In genomic region chr5:100030069-100030468, GRCm38 (mm10) we compare ENCODE assay signal across 9 mouse cellular contexts. TPM values are rescaled to one million over a fixed set of nuclear protein-coding genes. Genes with fewer than 3 reads are reported as not detected.
DNase-seq lines count a peak whose midpoint lies in the region; ATAC-seq and TF ChIP-seq lines count a peak whose summit lies in the region.
"Had no signal": no experiment of that assay in that cellular context is flagged by ENCODE, and none has a peak within 500 bp of the region (broad histone marks: within the 10 kb centered on the region; RNA-seq: fewer than 3 reads in every experiment).

No protein-coding gene starts in this region.

- no peaks in the 10 kb centered on the region for H3K4me1 ChIP-seq in kidney, postnatal 0 days (replicated peaks; ENCODE audit: insufficient read depth, low read length)
- peaks cover 4 to 44% of the 10 kb centered on the region in 2 experiments for H3K4me1 ChIP-seq in heart, embryonic 14.5 days (ENCODE audit: control insufficient read depth in 2 of 2, insufficient read depth in 2 of 2, low read length in 2 of 2)

- peak; percentile 52 for ATAC-seq in kidney, postnatal 0 days (replicated peaks; ENCODE audit: low FRiP score, low read depth)
- peak; percentile 83 for ATAC-seq in heart, embryonic 14.5 days (ENCODE audit: insufficient number of reproducible peaks, insufficient read depth, low FRiP score, low read depth)

- intact Hi-C loops in gastrocnemius, adult 2 months (cut with DNase I): loop anchor here (10.0 kb wide), 2 partner anchors 125 to 385 kb away; partner anchors contain the start of genes Sec31a and Vamp9

- H3K4me2 ChIP-seq in kidney, postnatal 0 days (ENCODE audit: low read length): no peak overlapping the region
- H3K4me2 ChIP-seq in heart, embryonic 14.5 days (ENCODE audit: low read length): peak overlapping the region; percentile 11; the same call in 1 of the 2 replicates

- no peak overlapping the region for H3K9ac ChIP-seq in kidney, postnatal 0 days (ENCODE audit: low read depth, low read length)
- no peak overlapping the region for H3K9ac ChIP-seq in heart, embryonic 14.5 days (ENCODE audit: low read length)

- H3K27me3 ChIP-seq in kidney, postnatal 0 days (ENCODE audit: insufficient read depth, low read length): no peaks in the 10 kb centered on the region
- H3K27me3 ChIP-seq in heart, embryonic 14.5 days (ENCODE audit: control insufficient read depth, insufficient read depth, low read length): no peaks in the 10 kb centered on the region

- peak; percentile 78 for DNase-seq in kidney, postnatal 0 days (ENCODE audit: low spot score)
- DNase-seq in kidney, adult 18-20 months: no peak
- peak; percentile 69 for DNase-seq in brain, adult 2 months (ENCODE audit: low read depth, low spot score)
- peak; percentile 55 for DNase-seq in lung, postnatal 36 days
- DNase-seq in gastrocnemius, adult 2 months: no peak
- no peak for DNase-seq in urinary bladder, adult 2 months (ENCODE audit: low spot score)
- DNase-seq in spleen, adult 18-20 months: no peak

- TF ChIP-seq CTCF in kidney, postnatal 0 days (IDR thresholded peaks at IDR 0.05; ENCODE audit: low read depth): no peak
- TF ChIP-seq CTCF in gastrocnemius, adult 2 months (IDR thresholded peaks at IDR 0.05): no peak

- WGBS in kidney, postnatal 0 days: 13% methylated on average over 6 of the region's 6 CpGs
- WGBS in heart, embryonic 14.5 days: 4% methylated on average over 6 of the region's 6 CpGs

- H3K27ac ChIP-seq in kidney, postnatal 0 days: no peak overlapping the region
- H3K27ac ChIP-seq in heart, embryonic 14.5 days (replicated peaks in 1 of 2; ENCODE audit: control insufficient read depth in 1 of 2, insufficient read depth in 1 of 2, low read depth in 2 of 2, low read length in 2 of 2): peak overlapping the region; percentile 73 to 74
- H3K27ac ChIP-seq in gastrocnemius, adult 2 months: no peak overlapping the region

- no peak overlapping the region for H3K4me3 ChIP-seq in kidney, postnatal 0 days (replicated peaks; ENCODE audit: low read depth, low read length)
- H3K4me3 ChIP-seq in heart, embryonic 14.5 days (ENCODE audit: control insufficient read depth in 1 of 2, insufficient read depth in 1 of 2, low read depth in 1 of 2, low read length in 2 of 2): no peak overlapping the region
- no peak overlapping the region for H3K4me3 ChIP-seq in gastrocnemius, adult 2 months

- peaks cover 21% of the 10 kb centered on the region for H3K36me3 ChIP-seq in kidney, postnatal 0 days (ENCODE audit: insufficient read depth, low read length)
- peaks cover 33% of the 10 kb centered on the region for H3K36me3 ChIP-seq in heart, embryonic 14.5 days (ENCODE audit: control insufficient read depth, insufficient read depth, low read length)

- H3K9me3 ChIP-seq in kidney, postnatal 0 days (replicated peaks; ENCODE audit: low read length): no peaks in the 10 kb centered on the region
- H3K9me3 ChIP-seq in heart, embryonic 14.5 days (ENCODE audit: control insufficient read depth, low read length): no peaks in the 10 kb centered on the region
- H3K9me3 ChIP-seq: G1E had no signal

RNA-seq across cellular contexts. Expression of gene Hnrnpdl, which starts 9.4 kb away (rescaled TPM):
- 118 and 121 TPM in 2 replicates for polyA plus RNA-seq in kidney, postnatal 0 days (2015; fragmentation: Nextera tagmentation; extraction: Ambion mirVana)
- polyA plus RNA-seq in heart, embryonic 14.5 days (2014; fragmentation: Nextera tagmentation; extraction: Ambion mirVana): 95.1 and 97.3 TPM in 2 replicates
- 10 to 100 TPM; 74.8 to 77.5 TPM for total RNA-seq in gastrocnemius, adult 2 months (2021)
- 194 and 254 TPM in 2 replicates for polyA plus RNA-seq in urinary bladder, adult 2 months (2012; rRNA removed)

RNA-seq across cellular contexts. Expression of gene Enoph1, which starts 9.7 kb away (rescaled TPM):
- 31.5 and 36.1 TPM in 2 replicates for polyA plus RNA-seq in kidney, postnatal 0 days (2015; fragmentation: Nextera tagmentation; extraction: Ambion mirVana)
- 24.3 and 24.5 TPM in 2 replicates for polyA plus RNA-seq in heart, embryonic 14.5 days (2014; fragmentation: Nextera tagmentation; extraction: Ambion mirVana)
- 1 to 10 TPM; 6.7 to 9.0 TPM for total RNA-seq in gastrocnemius, adult 2 months (2021)
- 25.4 and 28.2 TPM in 2 replicates for polyA plus RNA-seq in urinary bladder, adult 2 months (2012; rRNA removed)

RNA-seq across cellular contexts. Expression of gene 4930524J08Rik, which starts 51.2 kb away (rescaled TPM):
- 2.9 and 4.5 TPM in 2 replicates for polyA plus RNA-seq in kidney, postnatal 0 days (2015; fragmentation: Nextera tagmentation; extraction: Ambion mirVana)
- polyA plus RNA-seq in heart, embryonic 14.5 days (2014; fragmentation: Nextera tagmentation; extraction: Ambion mirVana): 1.8 and 1.9 TPM in 2 replicates
- total RNA-seq in gastrocnemius, adult 2 months (2021): under 1 TPM in 1 of 2 experiments, not detected in 1; 0.42 TPM
- 1.2 and 1.5 TPM in 2 replicates for polyA plus RNA-seq in urinary bladder, adult 2 months (2012; rRNA removed)

RNA-seq across cellular contexts. Expression of gene Hnrnpd, which starts 51.3 kb away (rescaled TPM):
- polyA plus RNA-seq in kidney, postnatal 0 days (2015; fragmentation: Nextera tagmentation; extraction: Ambion mirVana): 97.7 and 125 TPM in 2 replicates
- polyA plus RNA-seq in heart, embryonic 14.5 days (2014; fragmentation: Nextera tagmentation; extraction: Ambion mirVana): 83.0 and 95.2 TPM in 2 replicates
- 10 to 100 TPM; 68.5 to 84.1 TPM for total RNA-seq in gastrocnemius, adult 2 months (2021)
- polyA plus RNA-seq in urinary bladder, adult 2 months (2012; rRNA removed): 129 and 130 TPM in 2 replicates

Comparison
In these comparisons a context has a peak if more than half of its experiments do, and no peak if none do; other contexts are left out.
1. DNase-seq: peak in kidney, postnatal 0 days (single experiment), brain, adult 2 months (single experiment) and lung, postnatal 36 days (single experiment); none in kidney, adult 18-20 months (single experiment), gastrocnemius, adult 2 months (single experiment), urinary bladder, adult 2 months (single experiment) and spleen, adult 18-20 months (0 of 2).
2. H3K27ac ChIP-seq: peak in heart, embryonic 14.5 days (2 of 2); none in kidney, postnatal 0 days (single experiment) and gastrocnemius, adult 2 months (single experiment).